Mouse (Mus musculus) neural tube, embryonic 12.5 days (tissue): ENCODE results near the gene Unc13c. TPM values are rescaled to one million over a fixed set of nuclear protein-coding genes. Genes with fewer than 3 reads are reported as not detected.

Experiments used
- ATAC-seq: fragments of 200-750 bp; cut with Nextera tagmentation; 2 replicates; pipeline ENCODE4 v1.8.0; 2017; ENCODE audit warnings: low read depth, mild to moderate bottlenecking, moderate TSS enrichment, moderate library complexity; ENCODE audit not compliant: low FRiP score
- H3K27ac ChIP-seq: fragments of 300-500 bp; sonication (generic); 2 replicates; pipeline ENCODE4 v1.5.1; 2016
- H3K27me3 ChIP-seq: fragments of 300-500 bp; sonication (generic); replicated peaks from 2 replicates; pipeline ENCODE4 v1.6.1; 2016; ENCODE audit warnings: mild to moderate bottlenecking
- H3K36me3 ChIP-seq: fragments of 300-500 bp; sonication (generic); 2 replicates; pipeline ENCODE4 v1.6.1; 2016; ENCODE audit warnings: mild to moderate bottlenecking
- H3K4me1 ChIP-seq: fragments of 300-500 bp; sonication (generic); 2 replicates; pipeline ENCODE4 v1.6.1; 2016
- H3K4me2 ChIP-seq: fragments of 300-500 bp; sonication (generic); replicated peaks from 2 replicates; pipeline ENCODE4 v1.6.1; 2016; ENCODE audit warnings: mild to moderate bottlenecking
- H3K4me3 ChIP-seq: fragments of 300-500 bp; sonication (generic); 2 replicates; pipeline ENCODE4 v1.5.1; 2016
- H3K9ac ChIP-seq: fragments of 300-500 bp; sonication (generic); 2 replicates; pipeline ENCODE4 v1.6.1; 2016; ENCODE audit warnings: mild to moderate bottlenecking
- H3K9me3 ChIP-seq: fragments of 300-500 bp; sonication (generic); 2 replicates; pipeline ENCODE4 v1.6.1; 2016; ENCODE audit warnings: mild to moderate bottlenecking
- WGBS: fragments of 180-500 bp; shearing (Covaris S2); methylation state at CpG from one replicate; pipeline ENCODE4 v1.1.7; 2016; 5-methylcytosine and 5-hydroxymethylcytosine counted together
- polyA plus RNA-seq: library from polyadenylated mRNA; unstranded; fragments of >200 nt; fragmentation: Nextera tagmentation; extraction: Ambion mirVana; gene quantifications from 2 replicates; pipeline ENCODE4 v1.2.1, GENCODE M21; 2016

The Unc13c gene
- polyA plus RNA-seq, 1 experiment from 2014 or later: 0.67 TPM

- no peaks in the 10 kb centered on the region for H3K4me1 ChIP-seq
- no peak overlapping the region for H3K4me2 ChIP-seq
- H3K27ac ChIP-seq: no peak overlapping the region
Measured at GRCm38 (mm10) chr9:73555354-73555753, 413.4 kb downstream of the Unc13c start.

GRCm38 (mm10) chr9:73472568-73472967 is 496.2 kb downstream of the Unc13c start:
- Histone ChIP-seq H3K36me3 (no peaks in the 10 kb centered on the region), H3K4me1 (no peaks in the 10 kb centered on the region), H3K9me3 (no peaks in the 10 kb centered on the region), H3K27me3 (no peaks in the 10 kb centered on the region), H3K9ac (no peak overlapping the region), H3K4me3 (no peak overlapping the region), H3K27ac (no peak overlapping the region), H3K4me2 (no peak overlapping the region)
- ATAC-seq: no peak
- WGBS: 75% methylated on average over 3 of the region's 3 CpGs

More at GRCm38 (mm10) chr9:73555354-73555753, 413.4 kb downstream of the Unc13c start:
- Histone ChIP-seq H3K4me3 (no peak overlapping the region), H3K36me3 (no peaks in the 10 kb centered on the region), H3K9ac (no peak overlapping the region), H3K27me3 (no peaks in the 10 kb centered on the region), H3K9me3 (no peaks in the 10 kb centered on the region)
- no peak for ATAC-seq
- 76% methylated on average over 6 of the region's 6 CpGs for WGBS

- Histone ChIP-seq H3K4me3 (no peak overlapping the region), H3K36me3 (no peaks in the 10 kb centered on the region), H3K9me3 (no peaks in the 10 kb centered on the region), H3K4me2 (no peak overlapping the region), H3K27ac (no peak overlapping the region), H3K27me3 (no peaks in the 10 kb centered on the region), H3K9ac (no peak overlapping the region), H3K4me1 (no peaks in the 10 kb centered on the region)
- ATAC-seq: no peak
- WGBS: 91% methylated on average over 2 of the region's 2 CpGs
Measured at GRCm38 (mm10) chr9:73462027-73462426, 506.7 kb downstream of the Unc13c start.

- no peaks in the 10 kb centered on the region for H3K27me3 ChIP-seq
- no peaks in the 10 kb centered on the region for H3K9me3 ChIP-seq
- H3K4me3 ChIP-seq: no peak overlapping the region
- no peak overlapping the region for H3K4me2 ChIP-seq
- 74% methylated on average over 6 of the region's 6 CpGs for WGBS
- no peaks in the 10 kb centered on the region for H3K36me3 ChIP-seq
- no peak overlapping the region for H3K27ac ChIP-seq
- no peak overlapping the region for H3K9ac ChIP-seq
- H3K4me1 ChIP-seq: no peaks in the 10 kb centered on the region
- ATAC-seq: no peak
Measured at GRCm38 (mm10) chr9:73450009-73450408, 518.8 kb downstream of the Unc13c start.

- H3K4me1 ChIP-seq: no peaks in the 10 kb centered on the region
- H3K4me2 ChIP-seq: no peak overlapping the region
- H3K27me3 ChIP-seq: no peaks in the 10 kb centered on the region
- no peak for ATAC-seq
- H3K4me3 ChIP-seq: no peak overlapping the region
- H3K27ac ChIP-seq: no peak overlapping the region
- H3K9me3 ChIP-seq: no peaks in the 10 kb centered on the region
- no peaks in the 10 kb centered on the region for H3K36me3 ChIP-seq
- H3K9ac ChIP-seq: no peak overlapping the region
Measured at GRCm38 (mm10) chr9:73449216-73449615, 519.5 kb downstream of the Unc13c start.

GRCm38 (mm10) chr9:73431925-73432324 is 536.8 kb downstream of the Unc13c start:
- Histone ChIP-seq H3K36me3 (no peaks in the 10 kb centered on the region), H3K9ac (no peak overlapping the region), H3K4me1 (no peaks in the 10 kb centered on the region), H3K4me2 (no peak overlapping the region), H3K27me3 (no peaks in the 10 kb centered on the region), H3K27ac (no peak overlapping the region), H3K4me3 (no peak overlapping the region), H3K9me3 (no peaks in the 10 kb centered on the region)
- ATAC-seq: no peak
- 59% methylated on average over 2 of the region's 2 CpGs for WGBS

Other genes with a start within 250 kb of the Unc13c start
- 0.45 and 0.46 TPM in 2 replicates for gene Wdr72, start 141.4 kb upstream of the Unc13c start, polyA plus RNA-seq